Mouse (Mus musculus) adrenal gland, adult 8-10 months (tissue): ENCODE data around the gene Ncor2. TPM values are rescaled to one million over a fixed set of nuclear protein-coding genes. Genes with fewer than 3 reads are reported as not detected.

Source experiments
- DNase-seq: peaks from one replicate; pipeline ENCODE4 v3.0.0; 2022
- total RNA-seq, 4 experiments: library from RNA; stranded (reverse); gene quantifications; 2 replicates each; pipeline ENCODE4 v1.2.4; 2022

Ncor2 gene
- total RNA-seq, 4 experiments from 2014 or later, result 188 to 380 (median 257) TPM

- DNase-seq, result no peak
Observed at GRCm38 (mm10) chr5:125125966-125126464, 53.0 kb downstream of the Ncor2 start.

DNA sequence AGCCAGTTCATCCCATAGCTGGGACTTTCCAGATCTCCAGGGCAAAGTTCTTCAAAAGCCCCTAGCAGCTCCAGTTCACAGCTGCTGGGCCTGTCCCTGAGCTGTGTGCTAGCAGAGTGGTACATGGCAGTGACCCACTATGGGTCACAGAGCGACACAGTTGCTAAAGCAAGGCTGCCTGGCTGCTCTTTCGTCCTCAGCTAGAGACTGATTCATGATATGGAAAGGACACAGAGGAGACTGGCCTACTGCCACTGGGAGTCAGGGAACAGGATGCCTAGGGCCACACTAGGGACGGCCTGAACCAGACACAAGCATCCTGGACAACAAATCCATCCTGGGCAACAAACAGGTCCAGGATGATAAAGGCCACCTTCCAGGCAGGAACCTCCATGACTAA is 53.8 kb downstream of the Ncor2 start:
- no peak for DNase-seq

- DNase-seq, result no peak
Observed at GRCm38 (mm10) chr5:125124002-125124401, 55.0 kb downstream of the Ncor2 start.

DNA sequence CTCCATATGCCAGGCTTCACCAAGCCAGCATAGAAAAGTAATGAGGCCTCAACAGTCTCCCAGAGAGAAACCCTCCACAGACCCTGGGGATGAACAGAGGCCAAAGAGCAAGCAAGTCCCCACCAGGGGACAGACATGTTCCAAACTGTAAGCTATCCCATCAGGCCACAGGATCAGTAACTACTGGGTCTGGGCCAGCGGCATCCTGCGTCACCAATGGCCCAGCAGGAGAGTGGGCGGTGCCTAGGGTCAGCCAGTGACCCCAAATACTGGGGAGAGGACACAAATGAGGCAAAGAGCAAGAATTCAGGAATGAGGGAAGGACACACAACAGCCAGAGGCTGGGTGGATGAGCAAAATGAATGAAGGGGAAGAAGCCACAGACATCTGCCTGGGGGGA is 55.8 kb downstream of the Ncor2 start:
- DNase-seq, result no peak

- no peak for DNase-seq
Observed at GRCm38 (mm10) chr5:125122546-125122945, 56.5 kb downstream of the Ncor2 start.

- no peak for DNase-seq
Observed at GRCm38 (mm10) chr5:125122049-125122448, 57.0 kb downstream of the Ncor2 start.

DNA sequence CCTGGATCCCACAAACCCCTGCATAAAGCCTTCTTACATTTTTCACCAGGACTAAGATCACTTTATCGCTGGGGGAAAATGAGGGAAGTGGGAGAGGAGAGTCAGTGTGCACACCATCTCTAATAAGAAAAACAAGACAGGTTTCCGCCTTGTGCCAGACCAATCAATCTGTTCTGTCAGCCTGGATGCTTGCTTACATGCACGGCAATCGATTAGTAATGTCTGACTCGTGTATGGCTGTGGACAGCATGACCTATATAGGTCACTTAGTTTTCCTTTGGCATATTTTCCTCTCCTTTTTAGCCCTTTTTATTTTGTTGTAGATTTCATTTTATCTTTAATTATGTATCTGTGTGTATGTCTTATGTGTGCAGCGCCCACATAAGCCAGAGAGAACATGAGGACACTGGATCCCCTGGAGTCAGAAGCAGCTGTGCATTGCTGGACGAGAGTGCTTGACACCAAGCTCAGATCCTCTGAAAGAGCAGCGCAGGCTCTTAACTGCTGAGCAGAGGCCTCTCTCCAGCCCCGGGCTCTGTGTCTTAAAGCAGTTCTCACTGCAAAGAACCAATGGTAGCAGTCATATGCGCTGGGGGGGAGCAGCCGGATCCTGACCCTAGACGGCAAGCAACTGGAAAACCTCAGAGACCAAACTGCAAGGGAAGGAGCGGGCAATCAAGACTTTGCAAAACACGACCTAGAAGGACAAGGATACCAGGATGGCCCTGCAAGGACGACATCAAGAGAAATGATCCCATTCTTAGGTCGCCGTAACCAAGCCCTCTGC is 58.3 kb downstream of the Ncor2 start:
- DNase-seq, result no peak

GRCm38 (mm10) chr5:125117238-125117637 is 61.8 kb downstream of the Ncor2 start:
- DNase-seq, result no peak

GRCm38 (mm10) chr5:125113029-125113428 is 66.0 kb downstream of the Ncor2 start:
- no peak for DNase-seq

- no peak for DNase-seq
Observed at GRCm38 (mm10) chr5:125112588-125112987, 66.4 kb downstream of the Ncor2 start.

DNA sequence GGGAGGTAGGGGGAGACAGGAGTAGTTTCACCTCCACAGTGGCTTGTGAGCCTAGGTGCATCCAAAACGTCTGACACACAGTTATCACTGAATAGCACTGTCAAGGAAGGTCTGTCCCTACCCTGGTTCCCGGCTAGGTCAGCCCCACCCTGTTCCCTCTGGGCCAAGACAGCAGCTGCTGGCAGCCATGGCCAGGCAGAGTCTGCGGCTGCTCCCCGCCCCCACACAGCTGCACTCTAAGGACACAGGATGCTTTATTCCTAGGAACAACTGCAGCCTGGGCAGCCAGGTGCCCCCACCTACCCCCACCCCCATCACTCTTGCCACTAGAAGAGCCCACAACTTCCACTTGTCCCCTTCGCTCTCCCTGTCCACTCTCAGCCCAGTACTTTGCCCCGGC is 67.9 kb downstream of the Ncor2 start:
- no peak for DNase-seq

GRCm38 (mm10) chr5:125110722-125111121 is 68.3 kb downstream of the Ncor2 start:
- DNase-seq, result no peak

DNA sequence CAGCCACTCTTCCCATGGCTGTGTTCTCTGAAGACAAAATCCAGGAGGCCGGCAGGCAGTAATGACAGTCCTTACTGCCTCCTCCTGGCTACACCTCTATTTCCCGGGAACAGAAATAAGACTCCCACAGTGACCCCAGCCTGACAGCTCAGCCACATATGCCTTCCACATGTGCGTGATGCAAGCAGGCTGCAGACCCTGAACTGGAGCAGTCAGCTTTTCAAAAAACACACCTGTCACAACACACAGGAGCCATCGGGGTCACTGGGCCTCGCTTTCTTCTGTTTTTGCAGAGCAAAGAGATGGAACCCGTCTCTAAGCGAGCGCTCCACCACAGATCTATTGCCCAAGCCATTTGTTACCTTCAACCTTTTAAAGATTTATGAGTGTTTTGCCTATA is 68.8 kb downstream of the Ncor2 start:
- no peak for DNase-seq

GRCm38 (mm10) chr5:125107011-125107651 is 71.9 kb downstream of the Ncor2 start:
- DNase-seq, result peak; percentile 37

DNA sequence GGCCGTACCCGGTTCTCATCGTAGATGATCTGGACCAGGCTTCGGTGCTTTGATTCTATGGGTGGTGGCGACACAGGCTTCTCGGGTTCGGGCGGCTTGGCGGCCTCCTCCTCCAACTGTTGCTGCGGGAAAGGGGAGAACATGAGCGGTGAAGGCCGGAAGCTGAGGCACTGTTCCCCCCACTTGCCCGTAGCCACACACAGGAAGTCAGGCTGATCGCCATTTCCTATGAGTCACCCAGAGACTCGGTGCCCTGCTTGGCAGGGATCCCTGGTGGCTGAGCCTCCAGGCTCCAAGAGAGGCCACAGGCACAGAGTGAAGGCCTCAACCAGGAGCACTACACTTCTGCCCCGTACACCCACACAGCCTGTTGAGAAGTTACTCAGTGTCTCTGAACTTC is 72.8 kb downstream of the Ncor2 start:
- peak; percentile 81 for DNase-seq

GRCm38 (mm10) chr5:125104841-125105240 is 74.2 kb downstream of the Ncor2 start:
- DNase-seq, result no peak

- no peak for DNase-seq
Observed at GRCm38 (mm10) chr5:125103396-125103795, 75.6 kb downstream of the Ncor2 start.

- DNase-seq, result no peak
Observed at GRCm38 (mm10) chr5:125102907-125103306, 76.1 kb downstream of the Ncor2 start.

DNA sequence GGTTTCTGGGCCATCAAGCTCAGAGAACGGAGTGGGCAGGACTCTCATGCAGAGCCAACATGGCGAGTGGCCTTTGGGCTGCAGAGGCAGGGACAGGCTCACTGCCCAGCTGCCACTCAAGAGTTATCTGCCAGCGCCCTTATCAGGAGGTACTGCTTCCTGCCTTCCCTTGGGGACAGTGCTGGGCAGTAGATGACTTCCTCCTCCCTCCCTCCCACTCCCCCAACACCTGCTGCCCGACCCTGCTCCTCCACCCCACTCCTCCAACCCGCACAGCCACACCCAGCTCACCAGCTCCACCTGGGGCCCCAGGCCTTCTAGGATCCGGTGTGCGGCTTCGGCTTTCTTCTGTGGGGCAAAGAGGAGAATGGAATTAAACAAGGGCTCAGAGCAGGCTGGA is 76.7 kb downstream of the Ncor2 start:
- no peak for DNase-seq

DNA sequence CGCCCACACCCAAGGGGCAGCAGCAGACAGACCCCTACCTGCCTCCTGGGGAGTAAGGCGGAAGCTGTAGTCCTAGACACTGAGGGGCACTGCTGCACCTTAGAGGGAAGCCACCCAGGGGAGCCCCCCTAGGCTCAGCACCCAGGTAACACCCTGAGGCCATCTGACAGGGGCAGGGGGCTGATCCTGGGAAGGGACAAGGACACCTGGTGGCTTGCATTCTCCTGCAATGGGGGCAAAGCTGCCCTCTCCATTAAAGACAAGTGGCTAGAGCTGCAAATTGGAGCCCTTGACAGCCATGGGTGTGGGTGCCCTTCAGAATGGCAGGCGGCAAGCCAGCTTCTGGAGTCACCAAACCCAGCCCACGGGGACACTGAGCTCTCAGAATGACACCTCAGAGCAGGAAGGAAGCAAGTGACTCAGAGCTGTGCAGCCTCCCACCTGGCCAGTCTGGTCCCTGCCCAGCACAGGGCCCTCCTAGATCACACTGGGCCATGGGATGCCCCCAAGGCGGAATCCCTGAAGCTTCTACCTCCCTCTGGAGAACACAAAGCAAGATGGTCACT is 79.2 kb downstream of the Ncor2 start:
- DNase-seq, result no peak

DNA sequence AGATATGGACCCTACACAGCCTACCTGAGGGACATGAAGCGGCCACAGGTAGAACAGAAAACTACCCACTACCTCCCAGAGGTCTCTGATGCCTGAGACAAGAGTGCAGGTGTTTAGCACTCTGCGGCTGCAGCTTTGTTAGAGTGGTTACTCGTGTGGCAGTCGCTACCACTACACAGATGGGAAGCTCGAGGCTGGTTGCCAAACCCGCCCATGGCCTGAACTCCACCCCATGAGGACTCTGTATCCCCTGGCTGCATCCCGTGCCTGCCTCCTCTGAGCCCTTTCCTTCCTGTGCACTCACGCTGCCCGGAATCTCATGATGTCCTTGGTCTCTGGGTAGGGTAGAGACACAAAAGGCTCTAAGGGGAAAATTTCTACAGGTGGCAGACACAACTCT is 80.3 kb downstream of the Ncor2 start:
- DNase-seq, result no peak

DNA sequence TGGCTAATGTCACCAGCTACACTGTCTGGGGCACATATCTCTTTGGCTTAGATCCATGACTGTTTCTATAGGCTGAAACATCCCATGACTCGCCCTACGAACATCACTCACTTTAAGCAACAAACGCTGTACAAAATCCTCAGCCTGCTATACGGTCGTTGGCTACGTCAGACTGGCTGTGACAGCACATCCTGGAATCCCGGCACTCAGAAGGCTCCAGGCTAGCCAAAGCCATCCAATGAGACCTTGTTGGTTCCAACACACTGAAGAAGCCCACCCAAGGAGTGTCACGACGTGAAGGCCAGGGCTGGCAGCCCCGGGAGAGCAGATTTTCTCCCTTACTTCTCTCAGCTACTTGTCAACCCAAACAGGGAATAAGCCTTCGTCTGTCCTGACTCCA is 82.7 kb downstream of the Ncor2 start:
- no peak for DNase-seq

DNA sequence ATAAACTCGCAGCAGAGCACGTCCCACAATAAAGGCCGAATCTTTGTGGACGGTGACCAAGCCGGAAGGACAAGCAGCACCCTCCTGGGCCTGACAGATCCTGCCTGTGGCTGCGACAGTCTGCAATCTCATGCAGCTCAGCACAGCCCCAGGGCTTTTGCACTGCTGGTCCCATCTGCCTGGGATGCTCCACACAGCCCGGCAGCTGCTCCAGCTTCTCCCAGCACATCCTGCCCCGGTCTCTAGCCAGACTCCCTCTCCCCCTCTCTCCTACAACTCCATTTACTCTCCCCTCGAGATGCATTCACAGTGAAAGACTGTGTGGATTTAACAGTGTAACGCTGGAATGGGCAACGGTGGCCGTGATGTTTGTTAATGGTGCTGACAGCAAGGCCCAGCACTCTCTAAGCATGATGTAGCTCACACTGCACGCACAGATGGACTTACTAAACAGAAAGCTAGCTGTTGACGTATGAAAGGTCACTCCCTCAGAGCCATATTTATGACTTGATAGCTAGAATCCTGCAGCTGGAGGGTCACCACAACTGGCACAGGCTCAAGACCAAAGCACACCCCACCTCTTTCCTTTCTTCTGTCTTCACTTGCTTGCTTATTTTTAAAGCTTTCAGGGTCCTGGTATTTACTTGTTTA is 83.4 kb downstream of the Ncor2 start:
- DNase-seq, result no peak
